Mouse (Mus musculus): ENCODE measurements at regions not wholly inside any gene's neighbourhood (a gene's known extent, or its start where the extent isn't known, plus 50 kb on each side); places are given as distances from the start of the nearest gene placed in this dataset.

DNA sequence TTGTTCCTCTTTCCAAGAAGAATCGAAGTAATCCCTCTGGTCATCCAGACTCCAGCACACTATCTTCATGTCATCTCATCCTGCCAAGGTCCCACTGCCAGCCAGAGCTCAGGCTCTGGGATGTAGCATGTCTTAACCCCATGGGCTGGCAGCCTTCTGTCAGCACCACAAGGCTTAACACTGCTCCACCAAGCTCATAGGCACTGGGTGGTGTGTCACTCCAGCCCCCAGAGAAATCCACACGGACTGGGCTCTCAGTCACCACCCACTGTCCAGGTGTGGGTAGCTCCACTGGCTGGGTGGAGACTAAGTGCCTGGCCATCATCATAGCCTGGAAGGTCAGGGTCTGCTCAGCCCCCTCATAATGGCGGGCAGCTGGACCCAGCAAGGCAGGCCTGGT is 459.8 kb upstream of the Pcdh17 start:
- TF ChIP-seq EP300 (optimal IDR thresholded peaks at IDR 0.05) (no peak), CTCF (IDR thresholded peaks at IDR 0.05; ENCODE audit: low read depth) (no peak)
